Mouse (Mus musculus) left cerebral cortex, postnatal 25 days (tissue): ENCODE data around the gene Mllt3. TPM values are rescaled to one million over a fixed set of nuclear protein-coding genes. Genes with fewer than 3 reads are reported as not detected.

Experiments used
- DNase-seq, 2 experiments: peaks; one replicate each; pipeline ENCODE4 v3.0.0; 2022; ENCODE audit warnings: low spot score in 2 of 2, mixed read lengths in 1 of 2
- intact Hi-C: fragments of 180-260 bp; cut with DNase I; formaldehyde crosslinking; loops from one replicate; pipeline ENCODE4 v1.15.1; 2025
- total RNA-seq, 2 experiments: library from RNA; stranded (reverse); gene quantifications; 2 replicates each; pipeline ENCODE4 v1.2.3; 2021

The Mllt3 gene
- total RNA-seq, 2 experiments from 2014 or later, result 36.9 to 39.1 TPM

GRCm38 (mm10) chr4:87844668-87845210, 188.4 kb downstream of the Mllt3 start:
- no peak for DNase-seq
- intact Hi-C loops, result no loop called here

GRCm38 (mm10) chr4:87840210-87840910, 192.8 kb downstream of the Mllt3 start:
- intact Hi-C loops, result no loop called here
- no peak for DNase-seq

GRCm38 (mm10) chr4:87838716-87839115, 194.4 kb downstream of the Mllt3 start:
- intact Hi-C loops, result no loop called here

GRCm38 (mm10) chr4:87837471-87838361, 195.4 kb downstream of the Mllt3 start:
- intact Hi-C loops, result no loop called here
- no peak for DNase-seq

More at GRCm38 (mm10) chr4:87838716-87839115, 194.4 kb downstream of the Mllt3 start:
- DNase-seq, result no peak

- intact Hi-C loops, result no loop called here
Observed at GRCm38 (mm10) chr4:87836257-87836656, 196.9 kb downstream of the Mllt3 start.

GRCm38 (mm10) chr4:87835191-87835590, 198.0 kb downstream of the Mllt3 start:
- DNase-seq, result no peak
- intact Hi-C loops, result no loop called here

More at GRCm38 (mm10) chr4:87836257-87836656, 196.9 kb downstream of the Mllt3 start:
- DNase-seq, result no peak

GRCm38 (mm10) chr4:87834310-87834709, 198.9 kb downstream of the Mllt3 start:
- intact Hi-C loops, result no loop called here
- DNase-seq, result no peak

GRCm38 (mm10) chr4:87830794-87831306, 202.3 kb downstream of the Mllt3 start:
- intact Hi-C loops, result no loop called here
- DNase-seq, result peak in 1 of 2 experiments; percentile 54

- intact Hi-C loops, result no loop called here
- no peak for DNase-seq
Observed at GRCm38 (mm10) chr4:87829426-87830063, 203.6 kb downstream of the Mllt3 start.

- intact Hi-C loops, result no loop called here
- no peak for DNase-seq
Observed at GRCm38 (mm10) chr4:87826336-87826735, 206.8 kb downstream of the Mllt3 start.

- DNase-seq, result no peak
- intact Hi-C loops, result no loop called here
Observed at GRCm38 (mm10) chr4:87823623-87824022, 209.5 kb downstream of the Mllt3 start.

GRCm38 (mm10) chr4:87823191-87823590, 210.0 kb downstream of the Mllt3 start:
- no peak for DNase-seq

GRCm38 (mm10) chr4:87820911-87821310, 212.3 kb downstream of the Mllt3 start:
- DNase-seq, result no peak
- intact Hi-C loops, result no loop called here

More at GRCm38 (mm10) chr4:87823191-87823590, 210.0 kb downstream of the Mllt3 start:
- intact Hi-C loops, result no loop called here

- DNase-seq, result peak; percentile 13 to 59
Observed at GRCm38 (mm10) chr4:87819182-87819581, 214.0 kb downstream of the Mllt3 start.

GRCm38 (mm10) chr4:87818276-87818675, 214.9 kb downstream of the Mllt3 start:
- intact Hi-C loops, result no loop called here
- no peak for DNase-seq

More at GRCm38 (mm10) chr4:87819182-87819581, 214.0 kb downstream of the Mllt3 start:
- intact Hi-C loops, result no loop called here

- intact Hi-C loops, result no loop called here
- no peak for DNase-seq
Observed at GRCm38 (mm10) chr4:87815465-87816108, 217.6 kb downstream of the Mllt3 start.

GRCm38 (mm10) chr4:87811899-87812298, 221.3 kb downstream of the Mllt3 start:
- intact Hi-C loops, result no loop called here

GRCm38 (mm10) chr4:87806196-87806987, 226.8 kb downstream of the Mllt3 start:
- intact Hi-C loops, result no loop called here
- DNase-seq, result peak in 1 of 2 experiments; percentile 13

More at GRCm38 (mm10) chr4:87811899-87812298, 221.3 kb downstream of the Mllt3 start:
- DNase-seq, result no peak
